Mouse (Mus musculus): ENCODE measurements at regions not wholly inside any gene's neighbourhood (a gene's known extent, or its start where the extent isn't known, plus 50 kb on each side); places are given as distances from the start of the nearest gene placed in this dataset.

- no peak for TF ChIP-seq CTCF (IDR thresholded peaks at IDR 0.05; ENCODE audit: extremely low read depth, insufficient read length, insufficient replicate concordance, low read depth, low read length)
- no peak for TF ChIP-seq POLR2A (IDR thresholded peaks at IDR 0.05; ENCODE audit: low read depth, low read length)
These were observed 88.9 kb upstream of the Tbl1xr1 start for GRCm38 (mm10) chr3:21987455-21988009.

Measured in small intestine, adult 2 months (tissue).